8 mouse cellular contexts compared by ENCODE assay signal in genomic region chr8:47990386-47990772, GRCm38 (mm10). TPM values are rescaled to one million over a fixed set of nuclear protein-coding genes. Genes with fewer than 3 reads are reported as not detected.
DNase-seq lines count a peak whose midpoint lies in the region; ATAC-seq and TF ChIP-seq lines count a peak whose summit lies in the region.

No protein-coding gene starts in this region.

- H3K9ac ChIP-seq in lung, embryonic 15.5 days: peak overlapping the region; percentile 97

- 0 out of 2 replicates have a peak, but pooled peaks have one; percentile 7 for TF ChIP-seq CTCF in olfactory bulb, adult 2 months (IDR thresholded peaks at IDR 0.05; ENCODE audit: insufficient read depth, low read depth, low read length)

- H3K9me3 ChIP-seq in lung, embryonic 15.5 days: no peaks in the 10 kb centered on the region

- no peaks in the 10 kb centered on the region for H3K36me3 ChIP-seq in lung, embryonic 15.5 days

- H3K27ac ChIP-seq in lung, embryonic 15.5 days: peak overlapping the region; percentile 99
- peak overlapping the region; percentile 49; the same call in 1 of the 2 replicates for H3K27ac ChIP-seq in olfactory bulb, adult 2 months (ENCODE audit: insufficient read depth, low read depth, low read length)

- peaks cover 57% of the 10 kb centered on the region for H3K4me1 ChIP-seq in lung, embryonic 15.5 days
- peaks cover 22% of the 10 kb centered on the region for H3K4me1 ChIP-seq in olfactory bulb, adult 2 months (ENCODE audit: control insufficient read depth, insufficient read depth, low read length)

- TF ChIP-seq POLR2A in olfactory bulb, adult 2 months (IDR thresholded peaks at IDR 0.05; ENCODE audit: insufficient read depth, low read depth, low read length): peak; percentile 55

- peak; percentile 79 to 83 for ATAC-seq in hematopoietic stem cell, adult 5-6 weeks (replicated peaks in 1 of 2; ENCODE audit: insufficient read depth in 1 of 2, low FRiP score in 2 of 2, low TSS enrichment in 1 of 2, low read depth in 1 of 2, poor library complexity in 2 of 2, severe bottlenecking in 2 of 2)
- peak; percentile 96 for ATAC-seq in lung, embryonic 15.5 days (ENCODE audit: borderline replicate concordance, extremely low read depth, low FRiP score, low TSS enrichment)

- peak overlapping the region; percentile 79 for H3K4me3 ChIP-seq in lung, embryonic 15.5 days
- peak overlapping the region; percentile 94 for H3K4me3 ChIP-seq in olfactory bulb, adult 2 months (ENCODE audit: insufficient read depth, low read depth, low read length)

- no peaks in the 10 kb centered on the region for H3K27me3 ChIP-seq in lung, embryonic 15.5 days

- peak overlapping the region; percentile 85 for H3K4me2 ChIP-seq in lung, embryonic 15.5 days

- WGBS in lung, embryonic 15.5 days: under 1% methylated on average over 44 of the region's 45 CpGs
- under 1% methylated on average over 45 of the region's 45 CpGs for WGBS in olfactory bulb, adult 2 months

- DNase-seq in MN1 (ENCODE audit: low spot score): peak; percentile 96
- DNase-seq in cerebellum, adult 8-10 months: peak; percentile 76
- DNase-seq in forelimb bud, embryonic 11.5 days (ENCODE audit: low read depth, low spot score): peak; percentile 94
- peak; percentile 60 for DNase-seq in layer of hippocampus, adult 9-10 months (ENCODE audit: low spot score)
- peak; percentile 73 to 76 for DNase-seq in thymus, adult 18-20 months

RNA-seq across cellular contexts. Expression of gene Wwc2, which starts 0.3 kb away (rescaled TPM):
- 9.2 and 9.5 TPM in 2 replicates for total RNA-seq in hematopoietic stem cell, adult 5-6 weeks (2017)
- 13.0 and 13.9 TPM in 2 replicates for polyA plus RNA-seq in lung, embryonic 15.5 days (2015; fragmentation: Nextera tagmentation; extraction: Ambion mirVana)
- not detected in 2 replicates for polyA plus RNA-seq in olfactory bulb, adult 2 months (2012; ENCODE audit: insufficient read depth, insufficient read length, low replicate concordance, missing spikeins)

Comparison
In these comparisons a context has a peak if more than half of its experiments do, and no peak if none do; other contexts are left out.
1. Peak in every context shown above with its lines: DNase-seq, ATAC-seq, H3K4me3 ChIP-seq and H3K27ac ChIP-seq.